Mouse (Mus musculus) kidney, adult 2 months (tissue): ENCODE measurements around the gene Ntm.

Experiments
- CTCF ChIP-seq: fragments of 200-500 bp; conservative IDR thresholded peaks from 2 replicates; pipeline ENCODE4 v1.5.1; 2011; ENCODE audit warnings: low read depth, mild to moderate bottlenecking, control low read depth, low read length, moderate library complexity, mixed read lengths; ENCODE audit not compliant: insufficient read depth, insufficient read length
- POLR2A ChIP-seq: fragments of 200-500 bp; IDR thresholded peaks from one replicate; pipeline ENCODE4 v1.6.1; 2011; ENCODE audit warnings: low read depth, low read length, control low read depth

- TF ChIP-seq CTCF (no peak), POLR2A (no peak)
Measured at GRCm38 (mm10) chr9:29731672-29732071, 231.3 kb downstream of the Ntm start.
